Mouse (Mus musculus) lung, adult 2 months (tissue): ENCODE data around the gene Trim33. TPM values are rescaled to one million over a fixed set of nuclear protein-coding genes. Genes with fewer than 3 reads are reported as not detected.

Source experiments
- DNase-seq: peaks from one replicate; pipeline ENCODE4 v3.0.0; 2022
- H3K4me1 ChIP-seq: fragments of 200-500 bp; 2 replicates; pipeline ENCODE4 v1.6.1; 2011; ENCODE audit warnings: low read length; ENCODE audit not compliant: control insufficient read depth, insufficient read depth
- H3K4me3 ChIP-seq: fragments of 200-500 bp; replicated peaks from 2 replicates; pipeline ENCODE3; 2011; ENCODE audit warnings: low read depth, mild to moderate bottlenecking, control low read depth, low read length; ENCODE audit errors: extremely low read depth
- CTCF ChIP-seq: fragments of 200-500 bp; IDR thresholded peaks from 2 replicates; pipeline ENCODE4 v1.5.1; 2011; ENCODE audit warnings: mild to moderate bottlenecking, low read length, control low read depth; ENCODE audit not compliant: insufficient read depth
- POLR2A ChIP-seq: fragments of 200-500 bp; IDR thresholded peaks from 2 replicates; pipeline ENCODE4 v1.6.1; 2011; ENCODE audit warnings: low read depth, mild to moderate bottlenecking, control low read depth, low read length, borderline replicate concordance; ENCODE audit errors: extremely low read depth
- WGBS: fragments of 180-500 bp; shearing (Covaris S2); methylation state at CpG from one replicate; pipeline ENCODE4 v1.1.7; 2018; 5-methylcytosine and 5-hydroxymethylcytosine counted together
- polyA plus RNA-seq: library from polyadenylated mRNA; depleted of rRNA; stranded (reverse); fragments of >200 nt; gene quantifications from 2 replicates; pipeline ENCODE4 v1.2.3, GENCODE M21; 2012

Trim33 gene
- polyA plus RNA-seq, 1 experiment, result 9.7 TPM

GRCm38 (mm10) chr3:103280241-103280761 lies 1.2 kb downstream of the Trim33 start:
- 1% methylated on average over 36 of the region's 36 CpGs for WGBS
- DNase-seq, result peak; percentile 57
- Histone ChIP-seq H3K4me1 (peaks cover 6% of the 10 kb centered on the region; the same call in 1 of the 2 replicates), H3K4me3 (peak overlapping the region; percentile 96)
- TF ChIP-seq POLR2A (no peak), CTCF (no peak)

- WGBS, result 27% methylated on average over 5 of the region's 5 CpGs
- DNase-seq, result no peak
- Histone ChIP-seq H3K4me3 (peak overlapping the region; percentile 96), H3K4me1 (peaks cover 6% of the 10 kb centered on the region; the same call in 1 of the 2 replicates)
- TF ChIP-seq POLR2A, result no peak
Measured at GRCm38 (mm10) chr3:103280875-103281274, 1.8 kb downstream of the Trim33 start.

- 76% methylated on average over 4 of the region's 4 CpGs for WGBS
- peaks cover 7% of the 10 kb centered on the region for H3K4me1 ChIP-seq
- TF ChIP-seq CTCF (no peak), POLR2A (no peak)
- no peak for DNase-seq
- no peak overlapping the region for H3K4me3 ChIP-seq
Measured at GRCm38 (mm10) chr3:103288761-103289160, 9.7 kb downstream of the Trim33 start.

GRCm38 (mm10) chr3:103291087-103291486 lies 12.0 kb downstream of the Trim33 start:
- no peak overlapping the region for H3K4me3 ChIP-seq
- no peak for DNase-seq
- peaks cover 6% of the 10 kb centered on the region for H3K4me1 ChIP-seq
- WGBS, result 68% methylated on average over 2 of the region's 2 CpGs
- no peak for TF ChIP-seq CTCF
- TF ChIP-seq POLR2A, result no peak

GRCm38 (mm10) chr3:103305411-103305982 lies 26.4 kb downstream of the Trim33 start:
- 60% methylated on average over 6 of the region's 6 CpGs for WGBS
- no peak overlapping the region for H3K4me3 ChIP-seq
- DNase-seq, result no peak
- no peak for TF ChIP-seq POLR2A
- no peak for TF ChIP-seq CTCF
- H3K4me1 ChIP-seq, result no peaks in the 10 kb centered on the region; the same call in 1 of the 2 replicates

GRCm38 (mm10) chr3:103309252-103309651 lies 30.2 kb downstream of the Trim33 start:
- WGBS, result 54% methylated on average over 5 of the region's 5 CpGs
- no peak for DNase-seq
- no peaks in the 10 kb centered on the region; the same call in 1 of the 2 replicates for H3K4me1 ChIP-seq
- no peak for TF ChIP-seq CTCF
- no peak for TF ChIP-seq POLR2A
- no peak overlapping the region for H3K4me3 ChIP-seq

- Histone ChIP-seq H3K4me3 (no peak overlapping the region), H3K4me1 (no peaks in the 10 kb centered on the region; the same call in 1 of the 2 replicates)
- no peak for TF ChIP-seq CTCF
- no peak for TF ChIP-seq POLR2A
- no peak for DNase-seq
- 91% methylated on average over 1 of the region's 1 CpGs for WGBS
Measured at GRCm38 (mm10) chr3:103309750-103310149, 30.7 kb downstream of the Trim33 start.

- H3K4me1 ChIP-seq, result no peaks in the 10 kb centered on the region; the same call in 1 of the 2 replicates
- no peak for TF ChIP-seq POLR2A
- no peak for TF ChIP-seq CTCF
- DNase-seq, result no peak
- H3K4me3 ChIP-seq, result no peak overlapping the region
Measured at GRCm38 (mm10) chr3:103314291-103314690, 35.2 kb downstream of the Trim33 start.

GRCm38 (mm10) chr3:103335371-103335770 lies 56.3 kb downstream of the Trim33 start:
- WGBS, result 47% methylated on average over 1 of the region's 1 CpGs
- no peak for TF ChIP-seq POLR2A
- no peak for TF ChIP-seq CTCF
- Histone ChIP-seq H3K4me3 (no peak overlapping the region), H3K4me1 (no peaks in the 10 kb centered on the region)
- DNase-seq, result no peak

GRCm38 (mm10) chr3:103346658-103347057 lies 67.6 kb downstream of the Trim33 start:
- DNase-seq, result no peak
- no peaks in the 10 kb centered on the region for H3K4me1 ChIP-seq
- no peak for TF ChIP-seq POLR2A
- TF ChIP-seq CTCF, result no peak
- H3K4me3 ChIP-seq, result no peak overlapping the region
- WGBS, result 93% methylated on average over 2 of the region's 2 CpGs
